Mouse (Mus musculus): ENCODE results near the gene Fuca1. TPM values are rescaled to one million over a fixed set of nuclear protein-coding genes. Genes with fewer than 3 reads are reported as not detected.

Gene Fuca1
- total RNA-seq, 2 experiments from 2014 or later: 34.0 to 39.0 TPM

Other genes starting within 250 kb of the Fuca1 start
- under 1 TPM; 0.35 to 0.40 TPM for gene Ifnlr1, start 234.4 kb upstream of the Fuca1 start, total RNA-seq (2021)
- gene Il22ra1, start 192.6 kb upstream of the Fuca1 start, total RNA-seq (2021): under 1 TPM; 0.42 to 0.70 TPM
- 1 to 10 TPM; 2.0 to 2.1 TPM for gene Myom3, start 161.0 kb upstream of the Fuca1 start, total RNA-seq (2021)
- gene Srsf10, start 65.0 kb upstream of the Fuca1 start, total RNA-seq (2021): 10 to 100 TPM; 71.0 to 77.4 TPM
- 10 to 100 TPM; 48.8 to 49.7 TPM for gene Pnrc2, start 46.9 kb upstream of the Fuca1 start, total RNA-seq (2021)
- under 1 TPM in 1 of 2 experiments, not detected in 1; 0.09 TPM for gene Cnr2, start 25.3 kb upstream of the Fuca1 start, total RNA-seq (2021)
- 10 to 100 TPM; 28.3 to 30.9 TPM for gene Hmgcl, start 25.7 kb downstream of the Fuca1 start, total RNA-seq (2021)
- gene Gale, start 43.0 kb downstream of the Fuca1 start, total RNA-seq (2021): 10 to 100 TPM; 26.2 to 31.6 TPM
- gene Lypla2, start 51.9 kb downstream of the Fuca1 start, total RNA-seq (2021): 10 to 100 TPM; 82.2 to 91.6 TPM
- 10 to 100 TPM; 71.5 to 72.5 TPM for gene Pithd1, start 66.5 kb downstream of the Fuca1 start, total RNA-seq (2021)
- gene Eloa, start 101.0 kb downstream of the Fuca1 start, total RNA-seq (2021): 10 to 100 TPM; 27.6 to 28.2 TPM
- 100 to 1,000 TPM; 216 to 244 TPM for gene Rpl11, start 132.7 kb downstream of the Fuca1 start, total RNA-seq (2021)
- 10 to 100 TPM; 30.2 to 53.1 TPM for gene Id3, start 222.8 kb downstream of the Fuca1 start, total RNA-seq (2021)